Mouse (Mus musculus) forebrain, embryonic 13.5 days (tissue): ENCODE data around the gene Ap1ar. TPM values are rescaled to one million over a fixed set of nuclear protein-coding genes. Genes with fewer than 3 reads are reported as not detected.

Experiments
- ATAC-seq: fragments of 200-750 bp; cut with Nextera tagmentation; 2 replicates; pipeline ENCODE4 v1.8.0; 2017
- H3K27ac ChIP-seq: fragments of 300-500 bp; sonication (generic); 2 replicates; pipeline ENCODE4 v1.5.1; 2015; ENCODE audit warnings: inconsistent platforms, mild to moderate bottlenecking, moderate library complexity
- H3K27me3 ChIP-seq: fragments of 300-500 bp; sonication (generic); 2 replicates; pipeline ENCODE4 v1.6.1; 2015; ENCODE audit warnings: mild to moderate bottlenecking, inconsistent platforms
- H3K36me3 ChIP-seq: fragments of 300-500 bp; sonication (generic); 2 replicates; pipeline ENCODE4 v1.6.1; 2015; ENCODE audit warnings: mild to moderate bottlenecking, inconsistent platforms; ENCODE audit not compliant: poor library complexity, severe bottlenecking
- H3K4me1 ChIP-seq: fragments of 300-500 bp; sonication (generic); 2 replicates; pipeline ENCODE4 v1.6.1; 2015; ENCODE audit warnings: inconsistent platforms
- H3K4me2 ChIP-seq: fragments of 300-500 bp; sonication (generic); 2 replicates; pipeline ENCODE4 v1.6.1; 2015; ENCODE audit warnings: inconsistent platforms, mild to moderate bottlenecking, moderate library complexity
- H3K4me3 ChIP-seq: fragments of 300-500 bp; sonication (generic); 2 replicates; pipeline ENCODE4 v1.5.1; 2015; ENCODE audit warnings: mild to moderate bottlenecking, inconsistent platforms
- H3K9ac ChIP-seq: fragments of 300-500 bp; sonication (generic); 2 replicates; pipeline ENCODE4 v1.6.1; 2015; ENCODE audit warnings: mild to moderate bottlenecking, inconsistent platforms
- H3K9me3 ChIP-seq: fragments of 300-500 bp; sonication (generic); replicated peaks from 2 replicates; pipeline ENCODE4 v1.6.1; 2016; ENCODE audit warnings: inconsistent platforms
- WGBS: fragments of 180-500 bp; shearing (Covaris S2); methylation state at CpG from one replicate; pipeline ENCODE4 v1.1.7; 2015; 5-methylcytosine and 5-hydroxymethylcytosine counted together
- polyA plus RNA-seq: library from polyadenylated mRNA; unstranded; fragments of >200 nt; fragmentation: Nextera tagmentation; extraction: Ambion mirVana; gene quantifications from 2 replicates; pipeline ENCODE4 v1.2.1, GENCODE M21; 2015

Gene Ap1ar
- polyA plus RNA-seq, result 62.3 and 73.0 TPM in 2 replicates

DNA sequence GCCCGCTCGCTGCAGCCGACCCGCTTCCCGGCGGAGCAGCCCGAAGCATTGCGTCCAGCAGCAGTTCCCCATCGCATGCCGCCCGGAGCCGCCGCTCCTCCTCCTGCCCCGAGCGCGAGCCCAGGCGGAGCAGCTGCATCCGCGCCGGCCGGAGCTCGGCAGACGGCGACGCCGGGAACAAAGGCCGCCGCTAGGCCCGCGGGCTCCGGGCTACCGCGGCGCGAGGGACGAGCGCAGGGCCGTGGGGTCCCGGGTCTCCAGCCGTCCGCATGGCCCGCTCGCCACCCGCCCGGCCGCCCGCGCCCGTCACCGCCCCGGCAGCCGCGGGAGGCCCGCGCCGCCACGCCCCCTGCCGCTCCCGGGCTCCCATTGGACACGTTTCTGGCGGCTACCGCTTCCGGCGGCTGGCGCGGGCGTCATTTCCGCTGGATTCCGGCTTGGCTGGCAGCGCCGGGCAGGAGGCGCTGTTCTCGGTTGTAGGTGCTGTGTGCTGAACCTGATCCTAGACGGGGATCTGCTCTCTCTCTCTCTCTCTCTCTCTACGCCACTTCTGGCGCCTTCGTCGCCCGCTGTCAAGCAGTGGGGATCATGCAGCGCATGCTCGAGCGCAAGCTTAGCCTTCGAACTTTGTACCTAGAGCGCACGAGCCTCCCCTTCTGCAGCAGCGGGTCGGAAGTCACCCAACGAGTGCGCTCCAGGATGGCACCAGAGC lies at the start of gene Ap1ar:
TSS of gene Ap1ar (minus strand) at position 370 of the 712 bp plus-strand sequence.
- ATAC-seq, result peak; percentile 98
- under 1% methylated on average over 53 of the region's 89 CpGs for WGBS
- H3K27me3 ChIP-seq, result peaks cover 1% of the 10 kb centered on the region; the same call in 1 of the 2 replicates

DNA sequence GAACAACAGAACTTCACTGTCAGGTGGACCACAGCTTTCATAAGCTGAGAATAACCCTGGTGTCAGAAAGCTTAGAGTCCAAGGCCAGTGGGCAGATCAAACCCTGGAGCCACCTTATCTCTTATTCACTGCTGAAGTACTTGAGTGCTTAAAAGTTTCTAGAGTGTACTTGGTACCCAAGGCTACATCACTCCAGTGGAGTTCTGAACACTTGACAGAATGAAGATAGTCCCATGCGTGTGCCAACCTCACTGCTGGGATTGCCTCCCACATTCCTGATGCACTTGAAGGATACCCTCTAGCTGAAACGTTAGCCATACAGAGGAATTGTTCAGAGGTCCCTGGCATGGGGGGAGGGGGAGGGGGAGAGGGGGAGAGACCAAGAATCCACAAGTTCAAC lies 44.4 kb upstream of the Ap1ar start:
- H3K4me2 ChIP-seq, result no peak overlapping the region
- no peak overlapping the region for H3K9ac ChIP-seq
- no peak overlapping the region for H3K27ac ChIP-seq
- no peak overlapping the region for H3K4me3 ChIP-seq
- ATAC-seq, result no peak
- no peaks in the 10 kb centered on the region for H3K36me3 ChIP-seq
- H3K9me3 ChIP-seq, result no peaks in the 10 kb centered on the region
- no peaks in the 10 kb centered on the region for H3K27me3 ChIP-seq
- H3K4me1 ChIP-seq, result no peaks in the 10 kb centered on the region
- WGBS, result 67% methylated on average over 2 of the region's 2 CpGs

More for the DNA sequence above, at the start of gene Ap1ar:
- no peaks in the 10 kb centered on the region for H3K9me3 ChIP-seq
- peak within 1 kb of the TSS; percentile 88 for H3K4me3 ChIP-seq
- peak within 1 kb of the TSS; percentile 95 for H3K9ac ChIP-seq
- peaks cover 31% of the 10 kb centered on the region for H3K4me1 ChIP-seq
- peak within 1 kb of the TSS; percentile 87 for H3K4me2 ChIP-seq
- H3K36me3 ChIP-seq, result peaks cover 3% of the 10 kb centered on the region; the same call in 1 of the 2 replicates
- H3K27ac ChIP-seq, result peak within 1 kb of the TSS; percentile 94

DNA sequence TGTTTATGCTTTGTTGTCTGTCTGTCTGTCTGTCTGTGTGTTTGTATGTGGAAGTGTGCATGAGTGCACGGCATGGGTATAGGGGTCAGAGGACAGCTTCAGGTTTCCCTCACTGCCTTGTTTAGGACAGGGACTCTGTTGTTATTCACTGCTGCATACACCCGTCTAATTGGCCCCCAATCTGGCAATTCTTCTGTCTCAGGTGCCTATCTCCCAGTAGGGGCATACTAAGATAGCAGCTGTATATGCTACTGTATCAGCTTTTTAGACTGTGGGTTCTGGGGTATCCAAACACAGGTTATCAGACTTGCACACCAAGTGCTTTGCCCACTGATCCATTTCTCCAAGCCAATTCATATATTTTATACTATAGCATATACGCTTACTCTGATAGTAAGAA lies 42.6 kb upstream of the Ap1ar start:
- Histone ChIP-seq H3K27me3 (no peaks in the 10 kb centered on the region), H3K9ac (no peak overlapping the region), H3K36me3 (no peaks in the 10 kb centered on the region), H3K27ac (no peak overlapping the region), H3K4me3 (no peak overlapping the region), H3K9me3 (no peaks in the 10 kb centered on the region; the same call in 1 of the 2 replicates), H3K4me2 (no peak overlapping the region), H3K4me1 (no peaks in the 10 kb centered on the region)
- WGBS, result 83% methylated on average over 3 of the region's 3 CpGs
- no peak for ATAC-seq

DNA sequence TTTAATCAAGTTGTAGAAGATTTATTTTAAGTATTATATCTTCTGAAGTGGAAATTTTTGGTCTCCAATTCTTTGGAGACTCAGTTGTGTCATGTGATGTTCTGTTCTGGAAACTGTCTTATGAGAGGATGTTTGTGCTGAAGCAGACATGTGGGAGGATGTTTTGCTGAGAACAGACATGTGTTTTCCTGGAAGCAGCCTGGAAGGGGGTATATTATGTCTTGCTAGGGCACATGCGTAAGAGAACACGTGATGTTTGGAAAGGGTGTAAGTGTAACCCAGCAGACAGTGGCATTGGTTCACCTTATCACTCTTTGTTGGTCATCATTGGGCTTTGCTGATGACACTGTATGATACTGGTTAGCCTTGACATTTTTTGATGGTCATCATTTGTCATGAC lies 38.2 kb upstream of the Ap1ar start:
- Histone ChIP-seq H3K4me3 (no peak overlapping the region), H3K9ac (no peak overlapping the region), H3K27me3 (no peaks in the 10 kb centered on the region), H3K9me3 (no peaks in the 10 kb centered on the region; the same call in 1 of the 2 replicates), H3K4me2 (no peak overlapping the region), H3K36me3 (no peaks in the 10 kb centered on the region), H3K4me1 (no peaks in the 10 kb centered on the region), H3K27ac (no peak overlapping the region)
- no peak for ATAC-seq
- WGBS, result 90% methylated on average over 2 of the region's 2 CpGs

DNA sequence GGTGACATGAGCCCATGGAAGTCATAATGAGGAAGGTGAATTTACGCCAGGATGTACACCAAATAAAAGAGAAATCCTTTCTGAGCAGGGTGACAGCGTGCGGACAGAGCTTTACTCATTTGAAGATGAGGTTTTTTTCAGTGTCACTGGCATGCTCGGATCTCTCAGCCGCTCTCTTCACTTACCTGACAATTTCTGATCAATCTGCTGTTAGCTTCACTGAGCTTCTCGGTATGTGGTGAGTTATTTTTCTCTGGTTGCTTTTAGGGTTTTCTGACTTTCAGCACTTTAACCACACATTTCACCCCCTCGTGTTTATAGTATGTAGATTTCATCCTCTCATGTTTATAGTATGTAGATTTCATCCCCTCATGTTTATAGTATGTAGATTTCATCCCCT lies 37.7 kb upstream of the Ap1ar start:
- no peak for ATAC-seq
- 89% methylated on average over 7 of the region's 7 CpGs for WGBS
- Histone ChIP-seq H3K9ac (no peak overlapping the region), H3K27me3 (no peaks in the 10 kb centered on the region), H3K4me3 (no peak overlapping the region), H3K9me3 (no peaks in the 10 kb centered on the region; the same call in 1 of the 2 replicates), H3K27ac (no peak overlapping the region), H3K4me1 (no peaks in the 10 kb centered on the region), H3K4me2 (no peak overlapping the region), H3K36me3 (no peaks in the 10 kb centered on the region)

DNA sequence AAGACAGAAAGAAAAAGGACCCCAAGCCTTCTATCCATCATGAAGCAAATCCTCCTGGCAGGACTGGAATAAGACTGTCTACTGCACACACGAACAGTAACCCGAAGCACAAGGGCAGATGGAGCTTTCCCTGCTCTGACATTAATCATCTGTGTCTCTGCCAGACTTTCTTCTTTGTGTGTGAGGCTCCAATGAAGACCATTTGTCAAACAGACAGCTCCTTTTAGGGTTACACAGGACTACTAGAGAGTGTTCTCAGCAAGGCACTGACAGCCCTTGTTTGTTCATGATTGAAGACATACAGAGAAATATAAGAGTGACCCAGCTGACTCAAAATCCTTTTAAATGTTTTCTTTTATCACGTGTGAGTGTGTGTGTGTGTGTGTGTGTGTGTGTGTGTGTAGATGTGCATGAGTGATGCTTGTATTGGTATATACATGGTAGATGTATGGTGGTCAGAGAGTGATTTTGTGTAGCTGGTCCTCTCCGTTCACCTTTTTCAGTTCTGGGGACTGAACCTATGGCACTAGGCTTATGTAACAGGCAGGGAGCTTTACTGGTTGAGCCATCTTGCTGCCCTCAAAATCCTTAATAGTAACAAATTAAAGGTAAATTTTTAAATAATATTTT lies 37.0 kb upstream of the Ap1ar start:
- Histone ChIP-seq H3K27me3 (no peaks in the 10 kb centered on the region), H3K9me3 (no peaks in the 10 kb centered on the region; the same call in 1 of the 2 replicates), H3K27ac (peak overlapping the region; percentile 35; the same call in 1 of the 2 replicates), H3K4me2 (no peak overlapping the region), H3K4me1 (no peaks in the 10 kb centered on the region), H3K36me3 (no peaks in the 10 kb centered on the region), H3K4me3 (no peak overlapping the region), H3K9ac (no peak overlapping the region)
- whole genome bisulfite sequencing, result 71% methylated on average over 4 of the region's 4 CpGs
- ATAC-seq, result peak; percentile 68; the same call in 1 of the 2 replicates

DNA sequence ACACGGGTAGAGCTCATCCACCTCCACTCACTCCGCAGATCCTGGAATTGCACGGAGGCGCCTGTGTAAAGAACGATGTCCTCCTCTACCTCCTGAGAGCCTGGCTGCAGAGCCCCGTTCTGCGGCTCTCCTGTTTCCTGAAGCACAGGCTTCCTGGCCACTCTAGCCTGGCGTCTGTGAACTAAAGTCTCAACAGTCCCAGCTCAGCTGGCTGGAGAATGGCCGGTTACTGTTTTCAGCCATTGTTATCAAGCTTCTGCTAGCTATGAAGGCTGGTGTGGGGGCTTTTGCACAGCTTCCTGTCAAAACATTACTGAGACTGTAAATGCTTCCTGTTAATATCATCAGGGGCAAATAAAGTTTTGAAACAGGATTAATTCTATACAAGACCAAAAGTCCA lies 34.3 kb upstream of the Ap1ar start:
- Histone ChIP-seq H3K4me3 (no peak overlapping the region), H3K9ac (no peak overlapping the region), H3K4me2 (no peak overlapping the region), H3K27me3 (no peaks in the 10 kb centered on the region), H3K9me3 (no peaks in the 10 kb centered on the region; the same call in 1 of the 2 replicates), H3K4me1 (peaks cover 22% of the 10 kb centered on the region), H3K36me3 (no peaks in the 10 kb centered on the region), H3K27ac (no peak overlapping the region)
- 84% methylated on average over 9 of the region's 9 CpGs for WGBS
- ATAC-seq, result no peak

DNA sequence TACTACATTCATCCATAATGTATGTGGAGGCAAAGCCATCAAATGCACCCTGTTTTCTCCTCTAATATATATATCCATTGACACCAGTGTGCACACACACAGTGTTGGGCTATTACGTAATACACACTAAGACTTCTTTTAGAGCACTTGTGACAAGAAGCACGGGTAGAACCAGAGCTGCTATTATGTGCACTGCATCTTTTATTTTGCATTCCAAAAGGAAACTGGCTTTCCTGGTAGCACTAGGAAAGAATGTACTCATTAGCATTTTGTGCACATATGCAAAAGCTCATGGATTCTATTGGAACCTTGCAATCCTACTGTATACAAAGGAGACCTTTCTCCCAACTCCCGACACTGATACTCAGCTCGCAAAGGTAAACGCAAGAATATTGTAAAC lies 31.6 kb upstream of the Ap1ar start:
- H3K27ac ChIP-seq, result peak overlapping the region; percentile 61; the same call in 1 of the 2 replicates
- H3K4me3 ChIP-seq, result no peak overlapping the region
- H3K27me3 ChIP-seq, result no peaks in the 10 kb centered on the region
- H3K4me2 ChIP-seq, result peak overlapping the region; percentile 12; the same call in 1 of the 2 replicates
- peaks cover 22% of the 10 kb centered on the region for H3K4me1 ChIP-seq
- no peaks in the 10 kb centered on the region for H3K9me3 ChIP-seq
- no peaks in the 10 kb centered on the region for H3K36me3 ChIP-seq
- H3K9ac ChIP-seq, result no peak overlapping the region
- peak; percentile 91 for ATAC-seq
- 26% methylated on average over 5 of the region's 5 CpGs for WGBS

DNA sequence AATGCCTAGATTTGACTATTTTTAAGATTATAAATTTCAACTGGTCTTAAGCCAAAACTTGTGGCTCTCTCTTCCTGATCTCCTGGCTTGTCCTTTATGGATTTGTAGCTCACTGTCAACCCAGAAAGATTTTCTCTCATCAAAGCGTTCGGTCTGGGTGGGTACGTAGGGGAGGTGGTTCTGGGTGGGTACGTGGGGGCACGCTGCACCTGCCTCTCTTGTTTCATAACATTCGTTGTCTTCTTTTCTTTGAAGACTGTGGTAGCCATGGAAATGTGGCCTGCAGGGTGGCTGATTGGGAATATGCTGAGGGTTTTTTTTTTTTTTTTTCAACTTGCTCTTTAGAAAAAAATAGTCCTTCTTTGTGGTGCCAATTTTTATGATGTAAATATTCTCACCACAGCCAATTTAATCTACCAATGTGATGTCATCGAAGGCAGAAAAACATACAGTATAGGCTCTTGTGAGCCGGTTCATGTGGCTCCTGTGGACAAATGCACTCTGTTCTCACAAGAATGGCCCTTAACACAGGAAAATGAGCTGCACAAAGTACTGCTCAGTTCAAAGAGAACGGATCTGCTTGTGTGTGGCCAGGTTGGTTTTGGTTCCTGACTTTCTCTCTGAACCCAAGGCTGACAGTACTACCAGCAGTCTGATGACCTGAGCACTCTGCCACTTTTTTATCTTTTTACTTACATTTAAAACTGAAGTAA lies 30.9 kb upstream of the Ap1ar start:
- Histone ChIP-seq H3K4me3 (no peak overlapping the region), H3K4me1 (peaks cover 22% of the 10 kb centered on the region), H3K9me3 (no peaks in the 10 kb centered on the region), H3K27ac (peak overlapping the region; percentile 61), H3K9ac (no peak overlapping the region), H3K27me3 (no peaks in the 10 kb centered on the region), H3K36me3 (no peaks in the 10 kb centered on the region), H3K4me2 (no peak overlapping the region)
- 26% methylated on average over 9 of the region's 9 CpGs for WGBS
- peak; percentile 61 for ATAC-seq

DNA sequence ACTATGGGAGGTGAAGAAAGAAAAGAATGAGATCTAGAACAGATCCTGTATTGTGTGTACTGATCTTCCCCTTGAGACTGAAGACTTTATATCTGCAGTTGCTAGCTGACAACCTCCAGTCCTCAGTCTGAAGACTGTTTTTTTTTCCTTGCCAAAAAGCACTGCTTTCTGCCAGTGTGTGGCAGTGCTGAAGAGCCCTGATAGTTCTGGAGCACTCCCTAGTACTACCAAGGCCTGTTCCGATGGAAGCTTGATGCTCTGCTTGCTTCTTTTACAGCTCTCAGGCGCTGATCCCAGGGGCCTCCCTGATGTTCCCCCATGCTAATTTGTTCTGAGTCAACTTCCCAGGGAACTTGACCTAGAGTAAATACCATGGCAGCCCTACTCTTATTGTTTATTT lies 26.9 kb upstream of the Ap1ar start:
- Histone ChIP-seq H3K36me3 (no peaks in the 10 kb centered on the region), H3K27me3 (no peaks in the 10 kb centered on the region)

DNA sequence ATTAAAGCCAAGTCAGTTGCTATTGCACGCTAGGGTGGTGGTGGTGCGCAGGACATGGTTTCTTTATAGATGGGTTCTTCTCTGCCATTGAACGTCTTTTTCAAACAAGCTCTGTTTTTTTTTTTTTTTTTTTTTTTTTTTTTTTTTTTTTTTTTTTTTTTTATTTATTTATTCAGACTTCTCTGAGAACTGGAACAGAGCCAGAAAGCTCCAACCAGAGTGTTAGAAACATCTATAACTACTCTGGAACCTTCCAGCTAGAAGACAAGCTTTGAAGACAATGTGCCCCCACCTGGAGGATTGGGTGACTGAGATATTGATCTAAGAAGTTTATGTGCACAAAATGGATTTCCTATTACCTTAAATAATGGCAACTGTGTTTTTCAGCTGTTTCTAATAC lies 26.2 kb upstream of the Ap1ar start:
- no peak for ATAC-seq
- H3K9ac ChIP-seq, result no peak overlapping the region
- H3K9me3 ChIP-seq, result no peaks in the 10 kb centered on the region
- no peaks in the 10 kb centered on the region for H3K27me3 ChIP-seq
- H3K4me2 ChIP-seq, result no peak overlapping the region
- no peak overlapping the region for H3K4me3 ChIP-seq
- H3K36me3 ChIP-seq, result no peaks in the 10 kb centered on the region
- 64% methylated on average over 3 of the region's 3 CpGs for WGBS
- H3K4me1 ChIP-seq, result peaks cover 14% of the 10 kb centered on the region
- H3K27ac ChIP-seq, result no peak overlapping the region

More for the DNA sequence above, 26.9 kb upstream of the Ap1ar start:
- no peak overlapping the region for H3K27ac ChIP-seq
- no peak overlapping the region for H3K4me2 ChIP-seq
- WGBS, result 49% methylated on average over 2 of the region's 2 CpGs
- no peak overlapping the region for H3K4me3 ChIP-seq
- no peaks in the 10 kb centered on the region for H3K9me3 ChIP-seq
- ATAC-seq, result no peak
- H3K9ac ChIP-seq, result no peak overlapping the region
- peaks cover 20% of the 10 kb centered on the region for H3K4me1 ChIP-seq

DNA sequence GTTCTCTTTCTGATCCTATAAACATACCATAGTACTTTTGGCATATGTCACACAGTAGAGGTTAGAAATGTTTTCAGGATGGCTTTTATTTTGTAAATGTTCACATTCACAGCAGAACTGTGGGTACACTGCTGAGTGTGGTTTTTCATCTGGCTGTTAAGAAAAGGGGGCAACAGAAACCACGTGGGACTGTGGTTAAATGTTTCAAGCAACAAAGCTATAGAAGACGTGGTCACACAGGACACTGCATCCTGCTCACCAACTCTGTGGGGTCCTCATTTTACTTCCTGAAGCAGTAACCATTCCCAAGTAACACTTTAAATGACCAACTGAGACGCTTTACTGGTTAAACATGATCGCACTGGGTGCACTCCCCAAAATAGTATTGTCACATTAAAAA lies 25.2 kb upstream of the Ap1ar start:
- H3K4me2 ChIP-seq, result no peak overlapping the region
- H3K4me3 ChIP-seq, result no peak overlapping the region
- no peaks in the 10 kb centered on the region for H3K9me3 ChIP-seq
- no peak for ATAC-seq
- H3K27ac ChIP-seq, result no peak overlapping the region
- H3K9ac ChIP-seq, result no peak overlapping the region
- H3K36me3 ChIP-seq, result no peaks in the 10 kb centered on the region
- H3K4me1 ChIP-seq, result peaks cover 5% of the 10 kb centered on the region; the same call in 1 of the 2 replicates
- 72% methylated on average over 4 of the region's 4 CpGs for WGBS
- H3K27me3 ChIP-seq, result no peaks in the 10 kb centered on the region
